Mouse (Mus musculus): Measurements from ENCODE around the gene 6430531B16Rik. TPM values are rescaled to one million over a fixed set of nuclear protein-coding genes. Genes with fewer than 3 reads are reported as not detected.

Gene 6430531B16Rik
- total RNA-seq, 2 experiments from 2014 or later = 1.0 to 2.0 TPM

- intact Hi-C loops (cut with DNase I) = no loop called here
- no peak for DNase-seq (ENCODE audit: low spot score in 2 of 2)
Observed at GRCm38 (mm10) chr7:139972923-139973331, 5.6 kb downstream of the 6430531B16Rik start.

GRCm38 (mm10) chr7:139971436-139971835 is 7.1 kb downstream of the 6430531B16Rik start:
- intact Hi-C loops (cut with DNase I) = no loop called here
- DNase-seq (ENCODE audit: low spot score in 2 of 2) = no peak

GRCm38 (mm10) chr7:139970979-139971378 is 7.6 kb downstream of the 6430531B16Rik start:
- no peak for DNase-seq (ENCODE audit: low spot score in 2 of 2)
- intact Hi-C loops (cut with DNase I) = no loop called here

GRCm38 (mm10) chr7:139970216-139970919 is 8.2 kb downstream of the 6430531B16Rik start:
- intact Hi-C loops (cut with DNase I) = no loop called here
- no peak for DNase-seq (ENCODE audit: low spot score in 2 of 2)

- intact Hi-C loops (cut with DNase I) = loop anchor here (1.0 to 2.0 kb wide), 2 partner anchors 25 to 94 kb away; no protein-coding TSS in a partner anchor
- peak; percentile 75 to 84 for DNase-seq (ENCODE audit: low spot score in 2 of 2)
Observed at GRCm38 (mm10) chr7:139969348-139970130, 9.0 kb downstream of the 6430531B16Rik start.

- no peak for DNase-seq (ENCODE audit: low spot score in 2 of 2)
- intact Hi-C loops (cut with DNase I) = loop anchor here (2.0 kb wide), 1 partner anchor 26 kb away; no protein-coding TSS in a partner anchor
Observed at GRCm38 (mm10) chr7:139968428-139968827, 10.1 kb downstream of the 6430531B16Rik start.

- no peak for DNase-seq (ENCODE audit: low spot score in 2 of 2)
- intact Hi-C loops (cut with DNase I) = no loop called here
Observed at GRCm38 (mm10) chr7:139967175-139967574, 11.4 kb downstream of the 6430531B16Rik start.

- no peak for DNase-seq (ENCODE audit: low spot score in 2 of 2)
- intact Hi-C loops (cut with DNase I) = no loop called here
Observed at GRCm38 (mm10) chr7:139963814-139964213, 14.7 kb downstream of the 6430531B16Rik start.

GRCm38 (mm10) chr7:139961141-139961540 is 17.4 kb downstream of the 6430531B16Rik start:
- intact Hi-C loops (cut with DNase I) = no loop called here
- DNase-seq (ENCODE audit: low spot score in 2 of 2) = no peak

GRCm38 (mm10) chr7:139957958-139958357 is 20.6 kb downstream of the 6430531B16Rik start:
- intact Hi-C loops (cut with DNase I) = no loop called here
- DNase-seq (ENCODE audit: low spot score in 2 of 2) = no peak

GRCm38 (mm10) chr7:139957437-139957836 is 21.1 kb downstream of the 6430531B16Rik start:
- intact Hi-C loops (cut with DNase I) = no loop called here
- no peak for DNase-seq (ENCODE audit: low spot score in 2 of 2)

GRCm38 (mm10) chr7:139956658-139957057 is 21.9 kb downstream of the 6430531B16Rik start:
- DNase-seq (ENCODE audit: low spot score in 2 of 2) = no peak

GRCm38 (mm10) chr7:139955505-139955904 is 23.1 kb downstream of the 6430531B16Rik start:
- intact Hi-C loops (cut with DNase I) = no loop called here
- DNase-seq (ENCODE audit: low spot score in 2 of 2) = no peak

More at GRCm38 (mm10) chr7:139956658-139957057, 21.9 kb downstream of the 6430531B16Rik start:
- intact Hi-C loops (cut with DNase I) = no loop called here

GRCm38 (mm10) chr7:139951991-139952633 is 26.4 kb downstream of the 6430531B16Rik start:
- DNase-seq (ENCODE audit: low spot score in 2 of 2) = no peak
- intact Hi-C loops (cut with DNase I) = no loop called here

GRCm38 (mm10) chr7:139951079-139951478 is 27.5 kb downstream of the 6430531B16Rik start:
- intact Hi-C loops (cut with DNase I) = no loop called here
- no peak for DNase-seq (ENCODE audit: low spot score in 2 of 2)

- intact Hi-C loops (cut with DNase I) = no loop called here
- no peak for DNase-seq (ENCODE audit: low spot score in 2 of 2)
Observed at GRCm38 (mm10) chr7:139950283-139950971, 28.1 kb downstream of the 6430531B16Rik start.

GRCm38 (mm10) chr7:139949893-139950282 is 28.7 kb downstream of the 6430531B16Rik start:
- intact Hi-C loops (cut with DNase I) = no loop called here
- DNase-seq (ENCODE audit: low spot score in 2 of 2) = no peak

- no peak for DNase-seq (ENCODE audit: low spot score in 2 of 2)
- intact Hi-C loops (cut with DNase I) = no loop called here
Observed at GRCm38 (mm10) chr7:139946032-139946431, 32.5 kb downstream of the 6430531B16Rik start.

GRCm38 (mm10) chr7:139945516-139945915 is 33.0 kb downstream of the 6430531B16Rik start:
- intact Hi-C loops (cut with DNase I) = no loop called here
- no peak for DNase-seq (ENCODE audit: low spot score in 2 of 2)

Data from left cerebral cortex, postnatal 36 days (tissue).